ENCODE assay signal across 9 mouse cellular contexts in the genomic region with DNA sequence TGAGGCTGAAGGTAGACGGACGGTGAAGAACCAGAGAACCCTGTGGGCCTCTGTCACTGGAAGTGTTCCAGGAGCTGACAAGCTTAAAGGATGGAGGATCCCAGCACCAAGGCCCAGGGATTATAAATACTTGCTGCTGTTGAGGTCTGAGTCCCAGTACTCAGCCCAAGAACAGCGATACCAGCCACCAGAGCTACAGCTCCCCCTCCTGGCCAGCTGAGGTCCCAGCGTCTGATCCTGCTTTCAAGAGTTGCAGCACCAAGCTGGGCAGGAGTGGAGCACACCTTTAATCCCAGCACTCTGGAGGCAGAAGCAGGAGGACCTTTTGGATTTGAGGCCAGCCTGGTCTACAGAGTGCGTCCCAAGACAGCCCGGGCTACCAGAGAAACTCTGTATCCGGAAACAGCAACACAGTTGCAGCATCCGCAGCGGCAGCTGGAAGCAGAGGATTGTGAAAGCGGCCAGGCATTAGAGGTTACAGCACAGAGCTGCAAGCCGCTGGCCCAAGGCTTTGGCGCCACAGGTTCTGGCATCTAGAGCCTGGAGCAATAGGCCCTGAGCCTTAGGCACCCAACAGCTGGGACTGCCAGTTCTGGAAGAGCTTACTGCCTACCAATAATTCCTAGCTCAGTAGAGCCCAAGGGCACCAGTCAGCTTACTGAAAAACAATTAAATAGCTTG. TPM values are rescaled to one million over a fixed set of nuclear protein-coding genes. Genes with fewer than 3 reads are reported as not detected.
DNase-seq lines count a peak whose midpoint lies in the region; ATAC-seq lines count a peak whose summit lies in the region.
"Had no signal": no experiment of that assay in that cellular context is flagged by ENCODE, and none has a peak within 500 bp of the region (broad histone marks: within the 10 kb centered on the region; RNA-seq: fewer than 3 reads in every experiment).

No protein-coding gene starts in this region.

- no peaks in the 10 kb centered on the region for H3K9me3 ChIP-seq in hindbrain, embryonic 13.5 days
- H3K9me3 ChIP-seq: embryonic facial prominence, embryonic 13.5 days had no signal

- H3K4me3 ChIP-seq in hindbrain, embryonic 13.5 days, result no peak overlapping the region
- H3K4me3 ChIP-seq: embryonic facial prominence, embryonic 13.5 days had no signal

- peak; percentile 54 for DNase-seq in cerebellum, adult 9-11 months
- DNase-seq in frontal cortex, postnatal 36 days (ENCODE audit: low spot score in 2 of 2), result peak; percentile 63 to 80
- peak; percentile 52 for DNase-seq in left cerebral cortex, adult 11 months (ENCODE audit: low spot score)
- peak; percentile 87 for DNase-seq in lung, postnatal 36 days
- DNase-seq in right cerebral cortex, postnatal 10 days (ENCODE audit: low spot score in 2 of 2), result peak; percentile 53 to 73
- peak; percentile 68 to 71 for DNase-seq in urinary bladder, postnatal 36 days (ENCODE audit: low spot score in 2 of 2)

- H3K9ac ChIP-seq in hindbrain, embryonic 13.5 days, result peak overlapping the region; percentile 24; the same call in 1 of the 2 replicates
- H3K9ac ChIP-seq: embryonic facial prominence, embryonic 13.5 days had no signal

- ATAC-seq in activated CD4-positive, CD25-positive, alpha-beta regulatory T cell, adult 4 months, result peak; percentile 51
- ATAC-seq in hindbrain, embryonic 13.5 days (ENCODE audit: low FRiP score), result no peak

- H3K27ac ChIP-seq in hindbrain, embryonic 13.5 days, result peak overlapping the region; percentile 19; the same call in 1 of the 2 replicates
- H3K27ac ChIP-seq: embryonic facial prominence, embryonic 13.5 days had no signal

- no peaks in the 10 kb centered on the region; the same call in 1 of the 2 replicates for H3K4me1 ChIP-seq in hindbrain, embryonic 13.5 days (replicated peaks)

- 38% methylated on average over 12 of the region's 12 CpGs for WGBS in hindbrain, embryonic 13.5 days

- H3K4me2 ChIP-seq in hindbrain, embryonic 13.5 days, result no peak overlapping the region
- H3K4me2 ChIP-seq: embryonic facial prominence, embryonic 13.5 days had no signal

- H3K27me3 ChIP-seq in hindbrain, embryonic 13.5 days, result no peaks in the 10 kb centered on the region

- no peaks in the 10 kb centered on the region for H3K36me3 ChIP-seq in hindbrain, embryonic 13.5 days
- H3K36me3 ChIP-seq: embryonic facial prominence, embryonic 13.5 days had no signal

RNA-seq across cellular contexts. Expression of a gene that starts 32.0 kb away (rescaled TPM):
- under 1 TPM; 0.66 to 0.71 TPM for polyA plus RNA-seq in activated CD4-positive, CD25-positive, alpha-beta regulatory T cell, adult 4 months (2017; shearing (Covaris generic))
- polyA plus RNA-seq in hindbrain, embryonic 13.5 days (2015; fragmentation: Nextera tagmentation; extraction: Ambion mirVana), result 128 and 140 TPM in 2 replicates

Comparison
In these comparisons a context has a peak if more than half of its experiments do, and no peak if none do; other contexts are left out.
1. RNA of a gene that starts 32.0 kb away (polyA plus RNA-seq): 128 to 140 TPM in hindbrain, embryonic 13.5 days; 0.66 to 0.71 TPM in activated CD4-positive, CD25-positive, alpha-beta regulatory T cell, adult 4 months; every median in the first group is over 10 times any median in the second.
2. Peak in every context shown above with its lines, with median percentiles within 50 percentile points of each other: DNase-seq.